Mouse (Mus musculus) heart, postnatal 0 days (tissue): ENCODE data around the gene Samd14. TPM values are rescaled to one million over a fixed set of nuclear protein-coding genes. Genes with fewer than 3 reads are reported as not detected.

ENCODE experiments used
- ATAC-seq: fragments of 200-750 bp; cut with Nextera tagmentation; 2 replicates; pipeline ENCODE4 v1.8.0; 2017; ENCODE audit warnings: low read depth, moderate number of reproducible peaks, moderate library complexity; ENCODE audit not compliant: insufficient read depth
- DNase-seq: peaks from one replicate; pipeline ENCODE4 v3.0.0-alpha.2; 2016; ENCODE audit warnings: low spot score
- H3K27ac ChIP-seq: fragments of 300-500 bp; sonication (generic); 2 replicates; pipeline ENCODE4 v1.5.1; 2014; ENCODE audit warnings: low read depth, mild to moderate bottlenecking
- H3K27me3 ChIP-seq: fragments of 300-500 bp; sonication (generic); 2 replicates; pipeline ENCODE4 v1.6.1; 2014; ENCODE audit warnings: low read length, mixed read lengths; ENCODE audit not compliant: control insufficient read depth, insufficient read depth
- H3K36me3 ChIP-seq: fragments of 300-500 bp; sonication (generic); replicated peaks from 2 replicates; pipeline ENCODE4 v1.6.1; 2014; ENCODE audit warnings: low read length, mixed read lengths; ENCODE audit not compliant: control insufficient read depth, insufficient read depth
- H3K4me1 ChIP-seq: fragments of 300-500 bp; sonication (generic); 2 replicates; pipeline ENCODE4 v1.6.1; 2014; ENCODE audit warnings: antibody characterized with exemption; ENCODE audit not compliant: control insufficient read depth, insufficient read depth
- H3K4me2 ChIP-seq: fragments of 300-500 bp; sonication (generic); 2 replicates; pipeline ENCODE4 v1.6.1; 2014; ENCODE audit warnings: low read depth, mild to moderate bottlenecking, low read length, moderate library complexity
- H3K4me3 ChIP-seq: fragments of 300-500 bp; sonication (generic); 2 replicates; pipeline ENCODE4 v1.5.1; 2014; ENCODE audit warnings: low read depth, low read length
- H3K9ac ChIP-seq: fragments of 300-500 bp; sonication (generic); replicated peaks from 2 replicates; pipeline ENCODE4 v1.6.1; 2014; ENCODE audit warnings: low read depth, low read length, mixed read lengths
- H3K9me3 ChIP-seq: fragments of 300-500 bp; sonication (generic); replicated peaks from 2 replicates; pipeline ENCODE4 v1.6.1; 2016; ENCODE audit warnings: low read length; ENCODE audit not compliant: control insufficient read depth
- CTCF ChIP-seq: IDR thresholded peaks from 2 replicates; pipeline ENCODE4 v1.5.1; 2016; ENCODE audit warnings: antibody characterized with exemption, control low read depth, low read depth
- EP300 ChIP-seq: IDR thresholded peaks from 2 replicates; pipeline ENCODE4 v1.6.1; 2016; ENCODE audit warnings: antibody characterized with exemption, low read depth
- WGBS: fragments of 180-500 bp; shearing (Covaris S2); extraction: QIAGEN DNeasy Blood & Tissue Kit; methylation state at CpG from one replicate; pipeline ENCODE4 v1.1.7; 2014; 5-methylcytosine and 5-hydroxymethylcytosine counted together
- polyA plus RNA-seq: library from polyadenylated mRNA; unstranded; fragments of >200 nt; fragmentation: Nextera tagmentation; extraction: Ambion mirVana; gene quantifications from 2 replicates; pipeline ENCODE4 v1.2.1, GENCODE M21; 2015
- total RNA-seq: library from RNA; depleted of rRNA; stranded (reverse); fragments of >200 nt; gene quantifications from 2 replicates; pipeline ENCODE4 v1.2.3, GENCODE M21; 2014; ENCODE audit warnings: low replicate concordance

Gene Samd14
- total and polyA plus RNA-seq, 2 experiments from 2014 or later: 4.8 to 6.2 TPM

- no peak overlapping the region for H3K9ac ChIP-seq
- TF ChIP-seq EP300 (no peak), CTCF (no peak)
- peaks cover 70% of the 10 kb centered on the region for H3K36me3 ChIP-seq
These were observed 18.3 kb downstream of the Samd14 start for GRCm38 (mm10) chr11:95027850-95028470.

GRCm38 (mm10) chr11:95032945-95033344 is 23.3 kb downstream of the Samd14 start:
- Histone ChIP-seq H3K9ac (no peak overlapping the region), H3K36me3 (peaks cover 62% of the 10 kb centered on the region), H3K27ac (no peak overlapping the region), H3K27me3 (no peaks in the 10 kb centered on the region), H3K4me2 (no peak overlapping the region), H3K4me1 (no peaks in the 10 kb centered on the region), H3K4me3 (no peak overlapping the region), H3K9me3 (no peaks in the 10 kb centered on the region)
- WGBS: 42% methylated on average over 6 of the region's 6 CpGs
- ATAC-seq (no peak), DNase-seq (no peak)
- TF ChIP-seq EP300 (no peak), CTCF (no peak)

More at GRCm38 (mm10) chr11:95027850-95028470, 18.3 kb downstream of the Samd14 start:
- H3K27ac ChIP-seq: no peak overlapping the region
- no peak overlapping the region for H3K4me2 ChIP-seq
- no peaks in the 10 kb centered on the region for H3K4me1 ChIP-seq
- no peak overlapping the region for H3K4me3 ChIP-seq
- H3K27me3 ChIP-seq: no peaks in the 10 kb centered on the region
- no peak for ATAC-seq
- H3K9me3 ChIP-seq: no peaks in the 10 kb centered on the region
- DNase-seq: no peak
- 51% methylated on average over 13 of the region's 13 CpGs for WGBS

GRCm38 (mm10) chr11:95033617-95034016 is 23.9 kb downstream of the Samd14 start:
- no peaks in the 10 kb centered on the region for H3K27me3 ChIP-seq
- no peaks in the 10 kb centered on the region for H3K9me3 ChIP-seq
- WGBS: 43% methylated on average over 14 of the region's 14 CpGs
- H3K4me1 ChIP-seq: no peaks in the 10 kb centered on the region
- H3K9ac ChIP-seq: no peak overlapping the region
- DNase-seq (no peak), ATAC-seq (no peak)
- H3K36me3 ChIP-seq: peaks cover 64% of the 10 kb centered on the region
- H3K4me3 ChIP-seq: no peak overlapping the region
- H3K4me2 ChIP-seq: no peak overlapping the region
- TF ChIP-seq EP300 (no peak), CTCF (no peak)
- no peak overlapping the region for H3K27ac ChIP-seq

GRCm38 (mm10) chr11:95034902-95035301 is 25.2 kb downstream of the Samd14 start:
- no peaks in the 10 kb centered on the region for H3K9me3 ChIP-seq
- 0 out of 2 replicates have a peak, but pooled peaks cover 3% of the 10 kb centered on the region for H3K4me1 ChIP-seq
- ATAC-seq (no peak), DNase-seq (no peak)
- no peak overlapping the region for H3K4me3 ChIP-seq
- TF ChIP-seq EP300 (no peak), CTCF (no peak)
- no peak overlapping the region for H3K27ac ChIP-seq
- 64% methylated on average over 10 of the region's 10 CpGs for WGBS
- H3K36me3 ChIP-seq: peaks cover 61% of the 10 kb centered on the region
- no peak overlapping the region for H3K9ac ChIP-seq
- H3K4me2 ChIP-seq: no peak overlapping the region
- no peaks in the 10 kb centered on the region for H3K27me3 ChIP-seq

GRCm38 (mm10) chr11:95036521-95036920 is 26.8 kb downstream of the Samd14 start:
- H3K9ac ChIP-seq: no peak overlapping the region
- no peak overlapping the region for H3K4me3 ChIP-seq
- H3K4me1 ChIP-seq: peaks cover 11% of the 10 kb centered on the region; the same call in 1 of the 2 replicates
- no peaks in the 10 kb centered on the region for H3K27me3 ChIP-seq
- DNase-seq: no peak
- no peaks in the 10 kb centered on the region for H3K9me3 ChIP-seq
- TF ChIP-seq CTCF: no peak
- TF ChIP-seq EP300: no peak
- H3K36me3 ChIP-seq: peaks cover 53% of the 10 kb centered on the region
- no peak for ATAC-seq
- WGBS: 93% methylated on average over 5 of the region's 5 CpGs
- H3K4me2 ChIP-seq: no peak overlapping the region
- H3K27ac ChIP-seq: no peak overlapping the region

GRCm38 (mm10) chr11:95037306-95037705 is 27.6 kb downstream of the Samd14 start:
- H3K36me3 ChIP-seq: peaks cover 45% of the 10 kb centered on the region
- H3K4me2 ChIP-seq: no peak overlapping the region
- H3K27ac ChIP-seq: no peak overlapping the region
- no peak overlapping the region for H3K9ac ChIP-seq
- peaks cover 11% of the 10 kb centered on the region; the same call in 1 of the 2 replicates for H3K4me1 ChIP-seq
- WGBS: 70% methylated on average over 6 of the region's 6 CpGs
- no peak for TF ChIP-seq CTCF
- no peak for TF ChIP-seq EP300
- ATAC-seq (no peak), DNase-seq (no peak)
- H3K9me3 ChIP-seq: no peaks in the 10 kb centered on the region
- no peak overlapping the region for H3K4me3 ChIP-seq
- no peaks in the 10 kb centered on the region for H3K27me3 ChIP-seq
